Mouse (Mus musculus): Measurements from ENCODE around the gene Slc22a14.

- TF ChIP-seq CTCF (IDR thresholded peaks at IDR 0.05; ENCODE audit: extremely low read depth, insufficient read depth, low read length), result no peak
- no peak for TF ChIP-seq POLR2A (IDR thresholded peaks at IDR 0.05; ENCODE audit: extremely low read depth, insufficient read depth, low read length)
These were observed 150.8 kb downstream of the Slc22a14 start for GRCm38 (mm10) chr9:119214601-119215000.
